Mouse (Mus musculus): ENCODE results near the gene Klhdc4.

Klhdc4 gene

DNA sequence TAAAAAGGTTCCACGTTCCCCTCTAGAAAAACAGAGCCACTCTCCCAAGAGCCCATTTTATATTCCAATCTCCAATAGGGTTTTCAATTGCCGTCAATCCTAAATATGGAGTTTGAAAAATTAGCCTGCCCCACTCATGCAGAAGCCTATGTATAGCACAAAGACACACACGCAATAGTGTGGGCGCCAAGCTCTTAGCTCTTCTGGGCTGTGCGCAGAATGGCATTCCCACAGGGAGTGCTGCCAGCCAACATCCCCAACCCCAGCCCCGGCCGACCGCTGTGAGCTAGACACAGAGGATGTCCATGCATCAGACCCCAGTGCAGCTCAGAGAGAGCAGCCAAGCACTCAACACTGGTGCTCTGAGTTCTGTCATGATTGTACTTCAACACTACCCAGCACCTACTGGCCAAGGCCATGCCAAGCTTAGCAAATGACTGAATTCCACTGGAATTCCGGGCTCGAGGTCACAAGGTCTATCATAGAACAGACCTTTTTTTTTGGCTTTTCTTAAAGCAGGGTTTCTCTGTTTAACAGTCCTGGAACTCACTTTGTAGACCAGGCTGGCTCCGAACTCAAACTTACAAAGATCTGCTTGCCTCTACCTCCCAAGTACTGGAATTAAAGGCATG lies 19.7 kb downstream of the Klhdc4 start:
- CTCF ChIA-PET = no interaction called here

DNA sequence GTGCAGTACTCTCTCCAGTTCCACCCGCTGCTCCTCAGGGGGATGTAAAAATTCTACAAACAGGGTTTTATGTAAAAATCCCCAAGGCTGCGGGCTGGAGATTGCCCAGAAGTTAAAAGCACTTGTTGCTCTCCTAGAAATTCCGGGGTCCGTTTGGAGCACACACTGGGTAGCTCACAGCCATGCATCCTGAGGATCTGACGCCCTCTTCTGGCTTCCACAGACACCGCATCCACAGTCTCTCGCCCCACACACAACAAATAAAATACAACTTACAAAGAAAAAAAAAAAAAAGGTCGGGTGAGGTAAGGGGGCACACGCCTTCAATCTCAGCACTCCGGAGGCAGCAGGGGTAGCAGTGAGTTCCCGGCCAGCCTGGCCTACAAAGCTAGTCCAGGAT lies 21.3 kb downstream of the Klhdc4 start:
- CTCF ChIA-PET = no interaction called here

DNA sequence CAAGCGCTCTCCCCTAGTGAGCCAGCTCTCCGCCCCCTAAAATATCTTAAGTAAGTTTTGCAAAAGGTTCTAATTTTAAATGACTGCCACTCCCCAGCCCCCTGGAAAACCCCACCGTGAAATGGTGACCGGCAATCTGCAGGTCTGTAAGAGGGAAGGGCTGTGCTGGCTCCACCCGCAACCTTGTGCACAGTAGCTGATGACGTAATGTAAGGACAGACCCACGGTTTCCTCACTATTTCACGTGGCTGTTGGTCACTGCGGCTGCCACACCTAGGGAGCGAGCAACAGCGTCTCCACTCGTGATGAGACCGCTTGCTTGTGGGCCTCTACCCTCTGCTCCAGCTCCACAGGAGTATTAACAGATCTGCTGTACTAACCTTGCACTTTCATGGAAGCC lies 23.2 kb downstream of the Klhdc4 start:
- CTCF ChIA-PET = no interaction called here

DNA sequence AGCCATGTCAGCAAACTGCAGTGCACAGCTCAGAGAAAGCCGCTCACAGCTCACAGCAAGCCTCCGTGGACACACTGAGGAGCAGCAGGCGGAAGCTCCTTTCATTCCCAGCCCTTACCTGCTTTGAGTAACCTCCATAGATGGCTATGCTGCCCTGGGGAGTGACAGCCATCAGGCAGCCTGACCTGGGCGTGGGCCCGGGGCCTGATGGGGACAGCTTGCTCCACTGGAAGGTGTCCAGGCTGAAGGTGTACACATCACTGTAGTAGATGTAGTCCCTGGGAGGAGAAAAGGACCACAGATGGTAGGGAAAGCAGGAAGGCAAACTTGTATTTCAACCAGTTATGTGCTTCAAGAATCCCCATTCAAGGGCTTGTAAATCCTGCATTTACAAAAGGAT lies 24.5 kb downstream of the Klhdc4 start:
- CTCF ChIA-PET = no interaction called here

DNA sequence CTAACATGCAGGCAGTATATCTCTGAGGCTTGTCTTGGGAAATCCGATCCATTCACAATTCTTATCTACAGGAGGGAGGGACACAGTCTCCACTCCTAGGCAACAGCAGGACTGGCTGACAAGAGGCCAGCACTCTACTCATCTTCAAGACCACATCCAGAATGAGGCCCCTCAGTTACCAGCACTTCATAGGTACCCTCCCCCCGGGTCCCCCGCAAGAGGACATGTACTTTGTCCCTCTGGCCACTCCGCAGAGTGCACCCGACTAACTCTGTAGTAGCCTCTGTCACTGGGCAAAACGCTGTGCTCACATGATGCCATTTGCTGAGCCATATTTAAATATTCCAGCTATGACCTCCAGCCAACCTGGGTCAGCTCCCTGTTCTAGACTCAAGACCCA lies 31.0 kb downstream of the Klhdc4 start:
- CTCF ChIA-PET = no interaction called here

DNA sequence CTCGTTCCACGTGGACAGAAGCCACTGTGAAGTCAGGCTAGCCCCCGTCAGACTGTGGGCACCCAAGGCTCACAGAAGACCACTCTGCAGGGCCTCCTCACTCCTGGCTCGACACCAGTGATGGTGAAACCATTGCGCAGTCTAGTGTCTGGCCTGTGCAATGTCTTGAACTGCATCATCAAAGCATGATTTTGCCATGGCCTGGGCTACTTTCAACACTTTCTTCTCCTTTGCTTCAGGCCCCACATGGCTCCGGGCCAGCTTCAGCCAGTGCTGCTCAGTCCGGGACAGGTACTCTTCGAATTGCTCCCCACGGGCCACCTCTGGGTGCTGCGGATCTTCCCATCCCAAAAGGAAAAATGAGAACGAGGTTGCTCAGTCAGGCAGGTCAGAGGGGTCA lies 33.0 kb downstream of the Klhdc4 start:
- CTCF ChIA-PET = no interaction called here

DNA sequence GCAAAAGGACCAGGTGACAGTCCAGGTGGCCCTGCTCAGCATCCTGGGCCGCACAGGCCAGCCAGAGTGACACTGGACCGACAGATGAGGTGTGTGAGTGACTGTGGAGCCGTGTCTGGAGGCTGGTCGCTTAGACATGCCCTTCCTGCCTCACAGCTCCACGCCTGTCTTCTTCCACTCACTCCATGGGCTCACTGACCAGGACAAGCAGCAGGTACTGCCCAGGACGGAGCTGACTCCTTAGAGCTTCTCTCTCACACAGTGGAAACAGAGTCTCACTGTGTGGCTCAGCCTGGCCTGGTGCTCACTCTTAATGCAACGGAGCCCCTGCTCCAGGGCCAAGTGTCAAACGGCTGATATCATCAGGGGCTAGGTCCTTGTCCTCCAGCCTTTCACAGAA lies 33.9 kb downstream of the Klhdc4 start:
- CTCF ChIA-PET = no interaction called here

DNA sequence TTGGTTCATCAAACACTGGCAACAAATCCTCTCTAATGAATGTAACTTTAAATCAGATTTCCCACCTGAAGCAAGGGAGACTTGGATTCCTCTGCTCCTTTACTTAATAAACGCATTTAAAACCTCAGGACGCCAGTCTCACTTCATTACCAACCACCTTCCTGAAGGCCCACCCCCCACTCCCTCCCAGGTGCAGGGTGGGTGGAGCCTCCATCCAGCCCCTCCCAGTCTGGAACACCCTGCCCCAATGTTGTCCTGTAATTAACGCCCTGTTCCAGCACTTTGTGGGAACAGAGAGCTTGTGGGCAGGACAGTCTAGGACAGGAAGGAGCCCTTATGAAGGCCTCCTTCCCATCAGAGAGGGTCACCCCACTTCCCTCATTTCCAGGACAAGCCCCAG lies 35.2 kb downstream of the Klhdc4 start:
- CTCF ChIA-PET = no interaction called here

DNA sequence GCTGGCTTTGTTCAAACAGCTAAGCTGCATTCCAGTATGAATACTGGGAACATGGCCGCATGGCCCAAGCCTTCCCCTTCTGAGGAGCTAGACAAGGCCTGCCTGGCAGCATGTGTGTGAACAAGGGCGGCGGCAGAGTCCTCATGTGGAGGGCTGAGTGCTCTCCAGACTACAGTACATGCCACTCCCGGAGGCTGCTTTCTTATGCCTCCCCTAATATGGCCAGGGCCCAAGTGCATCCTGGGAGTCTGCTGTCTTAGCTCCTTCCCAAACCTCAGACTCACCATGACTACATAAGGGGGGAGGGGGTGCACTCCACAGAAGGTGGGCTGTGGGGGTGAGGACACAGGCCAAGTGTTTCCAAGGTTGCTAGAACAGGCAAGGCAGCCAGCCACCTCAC lies 36.7 kb downstream of the Klhdc4 start:
- CTCF ChIA-PET = no interaction called here

DNA sequence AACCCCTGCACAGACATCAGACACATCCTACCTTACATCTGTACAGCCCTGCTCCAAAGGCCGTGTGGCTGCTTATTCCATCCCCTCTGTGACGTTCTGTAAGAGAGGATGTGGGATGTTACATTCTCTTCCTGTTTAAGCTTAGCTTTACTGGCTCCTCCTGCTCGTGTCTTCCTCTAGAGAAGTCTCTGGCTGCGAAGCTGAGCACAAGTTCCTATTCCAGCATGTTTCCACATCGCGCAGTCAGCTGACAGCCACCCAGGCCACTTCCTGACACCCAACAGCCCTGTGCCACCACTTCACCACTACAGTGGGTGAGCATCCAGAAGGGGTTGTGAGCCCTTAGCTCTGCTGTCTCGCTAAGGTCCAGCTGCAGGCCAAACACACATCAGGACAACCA lies 37.2 kb downstream of the Klhdc4 start:
- CTCF ChIA-PET = no interaction called here

DNA sequence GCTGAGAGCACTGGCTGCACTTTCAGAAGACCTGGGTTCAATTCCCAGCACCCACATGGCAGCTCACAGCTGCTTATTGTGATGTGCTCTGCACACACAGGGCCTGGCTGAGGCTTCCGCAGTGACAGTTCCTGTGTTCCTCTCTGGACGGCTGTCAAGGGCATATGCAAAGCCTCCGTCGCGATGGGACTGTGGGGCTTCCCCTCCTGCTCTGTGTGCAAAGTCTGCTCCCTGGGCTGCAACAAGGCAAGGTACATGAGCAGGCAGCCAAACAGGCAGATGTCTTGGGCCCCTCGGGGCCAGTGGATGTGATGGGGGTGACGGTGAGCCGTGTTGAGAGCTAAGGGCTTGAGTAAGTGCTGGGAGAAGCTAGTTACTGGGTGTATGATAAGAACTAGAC lies 40.6 kb downstream of the Klhdc4 start:
- CTCF ChIA-PET = no interaction called here

DNA sequence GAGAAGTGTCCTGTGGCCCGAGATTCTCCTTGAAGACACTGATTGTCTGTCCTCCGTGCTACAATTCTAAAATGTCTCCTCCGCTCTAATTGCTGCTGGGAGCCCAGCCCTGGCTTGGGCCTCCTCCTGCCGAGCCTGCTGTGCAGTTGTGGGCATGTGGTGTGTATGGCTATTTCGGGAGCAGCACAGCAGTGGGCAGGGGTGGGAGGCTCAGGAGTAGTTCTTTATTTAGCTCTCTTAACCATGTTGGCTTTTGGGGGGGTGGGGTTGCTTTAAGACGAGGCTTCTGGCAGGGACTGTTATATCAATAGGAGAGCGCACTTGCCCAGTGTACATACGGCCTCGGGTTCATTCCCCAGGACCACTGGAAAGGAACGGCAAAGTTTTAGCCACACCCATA lies 42.8 kb downstream of the Klhdc4 start:
- CTCF ChIA-PET = no interaction called here

DNA sequence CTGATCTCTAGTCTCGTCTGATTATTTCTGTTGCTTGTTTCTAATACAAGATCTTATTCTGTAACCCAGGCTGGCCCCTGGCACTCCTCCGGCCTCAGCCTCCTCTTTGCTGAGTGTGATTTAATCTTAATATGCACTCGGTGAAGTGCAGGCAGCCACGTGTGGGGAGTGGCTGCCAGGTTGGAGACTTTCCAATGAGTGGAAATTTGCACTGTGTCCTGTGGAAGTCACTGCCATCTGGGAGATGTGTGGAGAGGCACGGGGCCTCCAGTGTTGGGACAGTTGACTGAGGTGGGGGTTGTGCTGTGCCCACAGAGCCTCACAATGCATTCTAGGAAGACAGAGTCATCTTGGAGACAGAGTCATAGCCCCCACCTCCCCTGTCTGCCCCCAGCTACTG lies 46.9 kb downstream of the Klhdc4 start:
- CTCF ChIA-PET = no interaction called here

DNA sequence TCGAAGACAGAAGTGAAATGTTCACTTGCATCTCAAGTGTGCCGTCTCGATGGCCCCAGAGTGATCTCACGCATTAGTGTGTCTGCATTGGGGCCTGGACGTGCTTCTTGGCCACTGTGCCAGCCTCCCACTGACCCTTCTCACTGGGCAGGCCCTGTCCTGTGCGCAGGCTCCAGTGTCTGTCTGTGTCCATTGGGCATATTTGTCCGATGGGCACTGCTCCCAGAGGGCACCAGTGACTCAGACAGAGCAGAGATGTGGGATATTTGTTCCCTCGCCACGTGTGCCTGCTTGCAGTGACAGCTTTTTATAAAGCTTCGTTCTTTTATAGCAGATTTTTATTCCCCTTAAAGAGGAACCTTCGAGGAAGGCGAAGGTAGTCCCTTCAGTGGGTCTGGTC lies 55.5 kb downstream of the Klhdc4 start:
- CTCF ChIA-PET = no interaction called here

DNA sequence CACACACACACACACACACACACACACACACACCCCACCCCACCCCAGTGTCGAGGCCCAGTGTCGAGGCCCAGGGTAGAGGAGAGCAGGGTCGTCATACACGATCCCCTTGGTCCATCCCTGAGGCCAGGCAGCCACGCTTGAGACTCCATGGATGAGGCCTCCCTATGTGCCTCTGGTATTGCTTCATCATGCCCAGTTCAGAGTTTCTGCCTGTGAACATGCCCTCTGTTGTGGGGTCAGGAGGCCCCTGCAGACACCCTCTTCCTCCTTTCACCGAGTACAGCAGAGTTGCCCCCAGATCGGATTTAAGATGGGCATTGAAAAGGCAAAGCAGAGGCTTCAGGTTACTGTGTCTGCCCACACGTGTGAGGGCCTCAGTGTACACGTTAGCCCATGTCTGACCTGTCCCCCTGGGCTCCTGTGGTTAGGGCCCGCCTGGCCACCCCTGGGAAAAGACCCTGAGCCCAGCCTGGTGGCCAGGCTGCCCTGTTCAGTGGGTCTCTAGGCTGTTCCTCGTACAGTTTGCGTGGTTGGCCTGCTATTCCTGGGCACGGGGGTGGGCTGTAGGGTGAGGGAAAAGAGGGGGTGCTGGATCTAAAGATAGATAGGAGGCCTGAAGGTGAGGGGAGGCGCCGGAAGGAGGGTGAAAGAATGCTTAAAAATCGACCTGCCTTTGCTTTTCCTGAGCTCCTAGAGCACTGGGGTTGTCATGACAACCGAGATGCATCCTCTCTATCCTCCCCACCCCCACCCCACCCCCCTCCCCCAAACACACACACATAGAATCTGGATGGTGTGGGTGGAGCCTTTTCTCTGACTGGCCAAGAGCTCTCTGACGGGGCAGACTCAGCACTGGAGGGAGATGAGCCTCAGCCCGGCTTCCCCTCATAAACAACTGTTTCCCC lies 58.3 kb downstream of the Klhdc4 start:
- CTCF ChIA-PET = no interaction called here

DNA sequence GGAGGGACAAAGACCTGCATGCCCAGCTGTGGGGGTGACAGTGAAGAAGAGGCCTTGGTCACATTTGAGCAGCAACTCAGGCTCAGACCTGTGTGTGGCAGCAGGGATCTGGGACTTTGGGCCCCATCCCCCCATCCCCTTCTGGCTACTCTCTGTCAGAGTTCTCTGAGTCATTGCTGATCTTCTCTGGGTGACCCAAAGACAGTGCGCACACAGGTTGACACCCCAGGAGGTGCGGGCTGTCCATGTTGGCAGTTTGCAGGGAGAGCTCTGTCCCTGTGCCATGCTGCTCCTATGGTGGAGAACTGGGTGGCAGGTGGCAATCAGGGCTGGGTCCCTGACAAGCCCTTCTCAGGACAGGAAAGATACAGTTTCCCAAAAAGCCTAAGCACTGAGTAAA lies 59.7 kb downstream of the Klhdc4 start:
- CTCF ChIA-PET = interaction anchor here (0.6 kb wide), 1 partner anchor 13 kb away, joined by 3 read pairs; no protein-coding TSS in a partner anchor

DNA sequence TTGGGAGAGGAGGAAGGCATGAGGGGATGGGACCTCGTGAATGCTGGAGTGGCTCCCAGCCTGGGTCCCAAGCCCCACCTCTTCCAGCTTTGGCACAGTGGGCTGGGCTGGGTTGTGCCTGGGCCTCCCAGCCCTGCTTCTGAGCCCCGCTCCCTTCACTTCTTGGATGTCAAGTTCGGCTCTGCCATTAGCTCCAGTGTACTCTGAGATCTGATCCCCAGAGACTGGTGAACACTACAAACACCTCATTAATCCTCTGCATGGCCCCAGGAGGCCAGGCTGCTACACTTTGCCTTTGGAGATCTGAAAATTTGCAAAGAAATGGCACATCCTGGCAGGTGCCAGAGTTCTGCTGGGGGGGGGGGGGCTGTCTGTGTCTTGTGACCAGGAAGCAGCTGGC lies 60.3 kb downstream of the Klhdc4 start:
- CTCF ChIA-PET = interaction anchor here (0.6 kb wide), 1 partner anchor 12 kb away, joined by 3 read pairs; no protein-coding TSS in a partner anchor

DNA sequence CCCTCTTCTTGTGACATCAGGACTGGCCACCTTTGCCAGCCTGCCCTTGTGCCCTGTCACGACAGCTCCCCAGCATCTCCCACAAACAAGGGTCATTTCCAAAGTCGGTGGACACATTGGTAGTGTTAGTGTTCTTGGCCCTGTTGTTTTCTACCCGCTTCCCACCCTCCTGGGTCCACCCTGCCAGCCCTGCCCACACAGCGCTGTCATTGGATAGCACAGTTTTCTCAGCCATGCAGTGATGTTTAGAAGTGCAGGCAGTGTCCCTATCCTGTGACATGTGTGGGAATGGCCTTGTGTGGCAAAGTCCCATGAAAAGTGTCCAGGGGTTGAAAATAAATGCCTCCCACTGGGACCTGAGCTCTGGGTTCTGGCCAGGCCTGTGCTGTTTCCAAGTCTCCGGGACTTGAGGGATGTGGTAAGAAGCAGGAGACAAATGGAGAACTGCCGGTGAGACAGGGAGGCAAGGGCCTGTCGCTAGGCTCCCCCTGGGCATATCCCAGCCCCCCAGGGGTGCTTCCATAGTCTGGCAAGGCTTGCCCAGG lies 63.7 kb downstream of the Klhdc4 start:
- CTCF ChIA-PET = no interaction called here

DNA sequence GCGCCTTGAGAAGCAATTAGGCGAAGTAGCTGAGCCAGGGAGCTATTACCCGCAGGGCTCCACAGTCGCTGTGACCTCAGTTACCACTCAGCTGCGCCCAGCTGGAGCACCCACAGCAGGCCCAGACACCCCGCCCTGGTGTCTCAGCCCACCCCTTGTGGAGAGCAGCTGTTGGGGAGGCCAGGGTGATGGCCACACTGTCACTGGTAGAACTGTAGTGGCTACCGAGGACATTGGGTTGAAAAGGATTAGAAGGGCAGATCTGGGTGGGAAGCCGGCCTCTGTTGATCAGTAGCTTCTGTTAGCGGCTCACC lies 65.7 kb downstream of the Klhdc4 start:
- CTCF ChIA-PET = no interaction called here

DNA sequence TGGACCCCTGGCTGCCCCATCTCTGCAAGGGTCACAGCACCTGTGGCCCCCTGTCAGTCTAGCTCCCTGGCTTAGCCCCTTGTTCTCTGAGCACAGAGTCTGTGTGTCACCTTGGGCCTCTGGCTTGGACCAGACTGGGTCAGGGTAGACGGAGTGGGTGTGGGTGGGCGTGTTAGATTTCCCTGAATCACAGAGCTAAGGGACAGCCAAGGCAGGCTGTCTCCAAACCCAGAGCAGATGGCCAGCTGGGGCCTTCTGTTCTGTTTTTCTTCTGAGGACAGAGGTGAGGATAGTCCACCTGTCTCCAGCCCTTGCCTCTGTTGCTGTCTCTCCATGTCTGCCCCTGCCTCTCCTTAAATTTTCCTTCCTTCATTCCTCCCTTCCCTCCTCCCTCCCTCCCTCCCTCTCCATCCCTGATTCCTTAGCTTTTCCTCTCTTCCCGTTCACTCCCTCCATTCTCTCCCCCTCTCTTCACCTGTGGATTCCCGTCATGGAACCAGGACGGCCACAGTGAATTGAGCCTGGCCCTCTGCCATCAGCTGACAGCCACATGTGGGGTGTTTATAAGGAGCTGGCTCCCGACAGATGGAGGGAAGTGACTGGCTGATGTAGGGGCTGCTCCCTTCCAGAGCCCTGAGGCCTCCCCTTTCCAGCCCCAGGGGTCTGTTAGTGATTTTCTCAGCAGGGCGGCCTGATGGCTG lies 66.2 kb downstream of the Klhdc4 start:
- CTCF ChIA-PET = no interaction called here

DNA sequence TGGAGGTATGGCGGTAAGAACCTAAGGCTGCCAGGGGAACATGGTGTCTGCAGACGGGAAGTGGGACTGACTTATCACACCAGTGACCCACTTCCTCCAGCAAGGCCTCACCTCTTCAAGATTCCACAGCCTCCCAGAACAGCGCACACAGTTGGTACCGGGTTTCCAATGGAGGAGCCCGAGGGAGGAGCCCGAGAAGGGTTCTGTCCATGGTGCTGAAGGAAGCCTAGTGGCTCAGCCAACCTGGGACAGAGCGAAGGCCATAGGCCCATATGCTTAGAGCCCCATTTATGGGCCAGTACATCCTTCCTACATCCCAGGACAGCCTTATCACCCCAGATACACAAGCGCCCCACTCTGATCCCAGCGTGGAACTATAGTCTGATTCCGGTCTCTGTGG lies 67.9 kb downstream of the Klhdc4 start:
- CTCF ChIA-PET = no interaction called here

DNA sequence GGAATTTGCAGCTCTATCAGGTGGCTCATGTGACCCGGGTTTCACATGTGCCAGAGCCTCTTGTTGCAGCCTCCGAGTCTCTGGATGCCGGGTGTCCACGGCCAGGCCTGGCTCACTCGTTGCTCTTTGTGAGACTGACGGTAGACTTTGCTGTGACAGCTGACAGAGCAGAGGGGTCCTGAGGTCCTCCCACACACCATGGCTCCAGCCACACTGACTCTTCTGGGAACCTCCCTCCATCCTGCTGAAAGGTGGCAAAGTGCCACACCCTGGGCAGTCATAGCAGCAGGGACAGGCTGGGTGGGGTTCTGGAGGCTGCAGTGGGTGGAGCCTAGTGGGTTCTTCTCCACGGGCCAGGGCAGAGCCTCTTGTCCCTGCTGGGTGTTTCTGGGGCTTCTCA lies 68.9 kb downstream of the Klhdc4 start:
- CTCF ChIA-PET = no interaction called here

DNA sequence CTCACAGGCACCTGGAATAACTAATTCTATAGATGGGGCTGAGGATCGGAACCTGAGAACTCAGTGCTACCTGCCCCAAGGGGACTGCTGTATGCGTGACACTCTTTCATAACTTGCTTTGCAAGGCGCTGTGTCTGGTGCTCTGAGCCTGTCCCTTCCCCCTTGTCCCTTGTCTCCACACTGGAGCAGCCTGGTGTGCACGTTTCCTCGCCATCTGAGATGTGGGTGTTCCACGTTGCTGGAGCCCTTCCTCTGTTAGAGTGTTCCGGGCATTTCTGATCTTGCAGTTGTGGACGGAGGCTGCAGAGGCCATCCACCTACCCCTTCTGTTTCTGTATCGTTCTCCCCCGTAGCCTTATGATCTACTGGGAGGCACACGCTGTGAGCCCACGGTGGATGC lies 70.9 kb downstream of the Klhdc4 start:
- CTCF ChIA-PET = no interaction called here

All from spleen, embryonic (tissue).